Mouse (Mus musculus) E14TG2a.4 (cell line): ENCODE data around the gene Srrm3.

ENCODE experiments used
- CTCF ChIP-seq: conservative IDR thresholded peaks from 2 replicates; pipeline ENCODE4 v1.5.1; 2014; ENCODE audit warnings: low read length
- NANOG ChIP-seq: IDR thresholded peaks from 2 replicates; pipeline ENCODE4 v1.6.1; 2014; ENCODE audit warnings: borderline replicate concordance, low read length, mixed read lengths
- POU5F1 ChIP-seq: IDR thresholded peaks from 2 replicates; pipeline ENCODE4 v1.6.1; 2014; ENCODE audit warnings: low read length, borderline replicate concordance

GRCm38 (mm10) chr5:135799746-135800145 lies 6.9 kb upstream of the Srrm3 start:
- peak; percentile 95 for TF ChIP-seq CTCF
- no peak for TF ChIP-seq NANOG
- no peak for TF ChIP-seq POU5F1
